Mouse (Mus musculus) C2C12 (cell line): ENCODE results near the gene Zfp184. TPM values are rescaled to one million over a fixed set of nuclear protein-coding genes. Genes with fewer than 3 reads are reported as not detected.
"Not testable (repeated sequence)": the region's sequence is repeated elsewhere in the genome, so short reads cannot be mapped to it uniquely, and the experiment has no call there.

ENCODE experiments used
- H3K27me3 ChIP-seq: one replicate; pipeline ENCODE4 v1.6.1; 2011; ENCODE audit not compliant: control insufficient read depth, insufficient read depth, insufficient read length
- H3K36me3 ChIP-seq: one replicate; pipeline ENCODE4 v1.6.1; 2011; ENCODE audit not compliant: control insufficient read depth, insufficient read depth
- H3K4me3 ChIP-seq: one replicate; pipeline ENCODE4 v1.5.1; 2011; ENCODE audit warnings: mild to moderate bottlenecking, control low read depth; ENCODE audit not compliant: poor library complexity, insufficient read depth, severe bottlenecking
- H3K79me2 ChIP-seq: one replicate; pipeline ENCODE4 v1.6.1; 2011; ENCODE audit not compliant: control insufficient read depth, insufficient read depth
- H3K79me3 ChIP-seq: one replicate; pipeline ENCODE4 v1.6.1; 2011; ENCODE audit warnings: low read depth, control low read depth
- H3ac ChIP-seq: one replicate; pipeline ENCODE3; 2011; ENCODE audit warnings: low read depth; ENCODE audit not compliant: control insufficient read depth, insufficient read length
- CEBPB ChIP-seq: IDR thresholded peaks from one replicate; pipeline ENCODE4 v1.6.1; 2011; ENCODE audit warnings: low read depth, mild to moderate bottlenecking, control low read depth, moderate library complexity
- CTCF ChIP-seq: IDR thresholded peaks from one replicate; pipeline ENCODE4 v1.5.1; 2011; ENCODE audit not compliant: control insufficient read depth, insufficient read depth, insufficient read length
- FOSL1 ChIP-seq: IDR thresholded peaks from one replicate; pipeline ENCODE4 v1.8.0; 2011; ENCODE audit warnings: mild to moderate bottlenecking, low read length; ENCODE audit not compliant: poor library complexity, insufficient read depth, severe bottlenecking
- MAX ChIP-seq: IDR thresholded peaks from one replicate; pipeline ENCODE4 v1.6.1; 2011; ENCODE audit warnings: mild to moderate bottlenecking, control low read depth
- MYOD1 ChIP-seq: IDR thresholded peaks from one replicate; pipeline ENCODE4 v1.6.1; 2011; ENCODE audit warnings: low read depth; ENCODE audit not compliant: control insufficient read depth, insufficient read length
- MYOG ChIP-seq: IDR thresholded peaks from one replicate; pipeline ENCODE4 v1.6.1; 2011; ENCODE audit not compliant: control insufficient read depth, insufficient read length; ENCODE audit errors: extremely low read depth
- USF1 ChIP-seq: IDR thresholded peaks from one replicate; pipeline ENCODE4 v1.6.1; 2011; ENCODE audit warnings: low read depth, mild to moderate bottlenecking, control low read depth, moderate library complexity
- long read RNA-seq, 2 experiments: library from polyadenylated mRNA; unstranded; transcript quantifications; one replicate each; pipeline ENCODE4 v2.0.0; 2019 to 2020
- polyA plus RNA-seq: library from polyadenylated mRNA; unstranded; fragments of >200 nt; fragmentation: generic; extraction: Trizol; gene quantifications from one replicate; pipeline ENCODE4 v1.2.1, GENCODE M21; 2012; ENCODE audit warnings: missing spikeins

Gene Zfp184
- 1.4 TPM for polyA plus RNA-seq
- long read RNA-seq, experiment 1, partial matches to known transcripts = 0 of 3 reads
- long read RNA-seq, experiment 1, other reads (novel, unspliced or antisense) = 2 of 3 reads
- long read RNA-seq, experiment 2, transcript Zfp184-205 (6 exons, 2,703 nt) = major isoform, 13 of 30 reads
- long read RNA-seq, experiment 2, transcript Zfp184-202 (6 exons, 3,198 nt) = minor isoform, 7 of 30 reads
- long read RNA-seq, experiment 2, partial matches to known transcripts = 0 of 30 reads
- long read RNA-seq, experiment 2, other reads (novel, unspliced or antisense) = 7 of 30 reads

- TF ChIP-seq CEBPB = no peak
- no peak for TF ChIP-seq MYOD1
- TF ChIP-seq MAX = no peak
- no peak for TF ChIP-seq MYOG
- no peak for TF ChIP-seq CTCF
- no peak for TF ChIP-seq USF1
- TF ChIP-seq FOSL1 = no peak
- no peaks in the 10 kb centered on the region for H3K79me2 ChIP-seq
- H3K4me3 ChIP-seq = peak within 1 kb of the TSS; percentile 54
- H3ac ChIP-seq = peak within 1 kb of the TSS; percentile 73
- no peaks in the 10 kb centered on the region for H3K79me3 ChIP-seq
- no peaks in the 10 kb centered on the region for H3K27me3 ChIP-seq
- no peaks in the 10 kb centered on the region for H3K36me3 ChIP-seq
These were observed at the start of gene Zfp184 for GRCm38 (mm10) chr13:21944926-21945740. TSS of gene Zfp184 (plus strand) at chr13:21945094.

- Histone ChIP-seq H3K4me3 (peak overlapping the region; percentile 16), H3K79me3 (no peaks in the 10 kb centered on the region), H3K36me3 (no peaks in the 10 kb centered on the region), H3ac (peak overlapping the region; percentile 31), H3K79me2 (no peaks in the 10 kb centered on the region), H3K27me3 (no peaks in the 10 kb centered on the region)
- TF ChIP-seq CTCF (no peak), CEBPB (peak; percentile 29), FOSL1 (no peak), MAX (peak; percentile 41), USF1 (peak; percentile 85)
These were observed 48.2 kb upstream of the Zfp184 start for GRCm38 (mm10) chr13:21896549-21897244.

GRCm38 (mm10) chr13:21897245-21897634, 47.7 kb upstream of the Zfp184 start:
- H3K79me2 ChIP-seq = no peaks in the 10 kb centered on the region
- H3ac ChIP-seq = peak overlapping the region; percentile 31
- peak overlapping the region; percentile 16 for H3K4me3 ChIP-seq
- H3K79me3 ChIP-seq = no peaks in the 10 kb centered on the region
- H3K36me3 ChIP-seq = no peaks in the 10 kb centered on the region
- TF ChIP-seq CEBPB (no peak), USF1 (no peak), MAX (no peak), MYOD1 (no peak), MYOG (no peak), CTCF (no peak), FOSL1 (no peak)
- no peaks in the 10 kb centered on the region for H3K27me3 ChIP-seq

- not testable (repeated sequence) for H3ac ChIP-seq, H3K27me3 ChIP-seq, H3K79me3 ChIP-seq, H3K4me3 ChIP-seq, H3K79me2 ChIP-seq, H3K36me3 ChIP-seq
These were observed 43.9 kb upstream of the Zfp184 start for GRCm38 (mm10) chr13:21900870-21901565.

GRCm38 (mm10) chr13:21903500-21903899, 41.4 kb upstream of the Zfp184 start:
- TF ChIP-seq USF1 = no peak
- TF ChIP-seq CEBPB = no peak
- no peak for TF ChIP-seq MYOG
- TF ChIP-seq MYOD1 = no peak
- no peak for TF ChIP-seq FOSL1
- no peak for TF ChIP-seq CTCF
- TF ChIP-seq MAX = no peak
- Histone ChIP-seq H3ac (no peak overlapping the region), H3K79me3 (no peaks in the 10 kb centered on the region), H3K36me3 (no peaks in the 10 kb centered on the region), H3K4me3 (no peak overlapping the region), H3K27me3 (no peaks in the 10 kb centered on the region), H3K79me2 (no peaks in the 10 kb centered on the region)

- not testable (repeated sequence) for H3ac ChIP-seq, H3K79me3 ChIP-seq, H3K36me3 ChIP-seq, H3K27me3 ChIP-seq, H3K4me3 ChIP-seq, H3K79me2 ChIP-seq
These were observed 40.8 kb upstream of the Zfp184 start for GRCm38 (mm10) chr13:21904090-21904489.
